Mouse (Mus musculus) brain, embryonic 18.5 days (tissue): ENCODE measurements around the gene Rapgef5.

ENCODE experiments used
- DNase-seq: peaks from one replicate; pipeline ENCODE4 v3.0.0-alpha.2; 2012; ENCODE audit warnings: low read depth, low spot score

Gene Rapgef5

DNA sequence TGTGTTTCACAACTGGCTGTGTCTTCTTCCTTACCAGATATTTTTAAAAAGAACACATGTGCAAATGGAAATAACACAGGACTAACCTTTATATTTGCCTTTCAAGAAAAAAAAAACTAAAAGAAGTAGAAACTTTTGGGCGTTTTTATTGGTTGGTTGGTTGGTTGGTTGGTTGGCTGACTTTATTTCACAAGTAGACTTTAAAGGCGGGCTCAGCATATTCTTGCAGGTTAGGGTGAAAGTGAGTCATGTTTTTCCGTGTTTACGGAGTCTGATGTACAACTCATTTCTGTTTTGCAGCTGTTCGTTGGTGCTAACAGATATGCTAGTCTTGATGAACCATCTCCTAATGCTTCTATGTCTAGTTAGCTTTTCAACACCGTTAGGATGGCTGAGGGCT lies 196.2 kb downstream of the Rapgef5 start:
- no peak for DNase-seq

DNA sequence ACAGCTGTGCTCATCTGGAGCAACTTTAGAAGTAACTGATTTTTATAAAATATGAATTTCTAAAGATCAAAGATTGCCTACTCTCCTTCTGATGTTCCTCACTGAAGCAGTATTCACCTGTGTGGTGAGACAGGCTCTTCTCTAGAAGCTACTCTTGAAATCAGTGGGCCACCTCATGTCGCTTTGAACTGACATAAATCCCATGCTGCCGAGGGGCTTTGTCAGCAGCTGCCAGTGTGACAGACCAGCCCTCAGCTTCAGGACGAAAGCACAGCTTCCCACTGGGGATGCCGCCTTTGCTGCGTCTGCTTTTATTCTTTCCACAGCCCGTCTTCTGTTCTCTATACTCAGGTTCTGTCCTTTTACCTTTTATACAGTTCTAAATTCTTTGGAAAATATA lies 197.3 kb downstream of the Rapgef5 start:
- DNase-seq = no peak

DNA sequence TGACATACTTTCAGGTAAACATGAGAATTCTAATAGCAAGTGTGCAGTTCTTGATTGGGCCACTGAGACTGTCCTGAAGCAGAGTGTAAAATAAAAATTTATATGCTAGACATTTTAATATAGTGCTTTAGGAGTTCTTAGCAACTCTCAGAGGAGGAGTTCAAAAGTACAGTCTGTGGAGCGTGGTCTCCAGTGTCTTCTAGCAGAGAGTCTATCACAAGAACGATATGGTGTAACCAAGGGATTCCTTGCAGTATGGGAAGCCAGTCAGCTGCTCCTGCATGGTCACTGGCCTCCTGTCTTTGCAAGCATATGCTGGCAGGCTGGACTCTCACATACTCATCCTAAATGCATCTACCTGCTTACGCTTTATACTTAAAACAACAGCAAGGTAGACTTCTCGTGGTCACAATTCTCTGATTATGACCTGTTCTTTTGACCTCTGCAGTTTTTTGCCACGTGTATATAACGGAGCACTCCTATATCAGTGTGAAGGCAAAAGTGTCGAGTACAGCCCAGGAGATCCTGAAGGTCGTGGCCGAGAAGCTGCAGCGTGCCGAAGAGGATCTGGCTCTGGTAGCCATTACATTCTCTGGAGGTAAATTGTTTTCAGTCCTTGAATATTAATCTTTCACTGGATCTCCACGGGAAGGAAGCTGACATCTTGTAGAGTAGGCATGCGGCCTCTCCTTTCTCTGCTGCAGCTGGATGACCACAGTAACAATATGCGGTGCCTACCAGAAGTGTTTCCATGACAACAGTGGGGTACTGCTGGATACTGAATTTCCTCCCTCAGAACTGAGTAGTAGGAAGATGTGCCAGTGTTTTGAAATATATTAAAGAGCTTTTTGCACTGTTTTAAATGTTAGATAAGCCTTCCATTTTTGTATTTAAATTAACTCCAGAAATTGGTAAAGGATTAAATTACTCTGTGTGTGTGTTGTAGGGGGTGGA lies 204.8 kb downstream of the Rapgef5 start:
- no peak for DNase-seq

DNA sequence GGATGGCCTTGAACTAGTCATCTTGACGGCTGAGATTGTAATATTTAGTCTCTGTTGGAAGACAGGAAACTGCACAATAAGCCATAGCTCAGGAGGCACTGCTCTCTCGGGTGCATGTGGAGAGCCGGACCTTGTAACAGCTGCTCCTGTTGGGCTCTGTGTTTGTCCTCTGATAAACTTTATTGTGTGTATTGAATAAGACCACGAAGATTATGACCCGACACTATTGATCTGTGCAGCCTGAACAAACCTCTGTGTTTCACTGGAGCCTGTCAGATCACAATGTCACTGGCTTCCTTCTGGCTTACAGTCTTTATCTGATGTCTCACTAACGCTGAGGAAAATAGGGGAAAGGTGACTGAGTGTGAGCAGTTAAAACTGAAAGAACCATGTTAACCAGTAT lies 205.5 kb downstream of the Rapgef5 start:
- no peak for DNase-seq

DNA sequence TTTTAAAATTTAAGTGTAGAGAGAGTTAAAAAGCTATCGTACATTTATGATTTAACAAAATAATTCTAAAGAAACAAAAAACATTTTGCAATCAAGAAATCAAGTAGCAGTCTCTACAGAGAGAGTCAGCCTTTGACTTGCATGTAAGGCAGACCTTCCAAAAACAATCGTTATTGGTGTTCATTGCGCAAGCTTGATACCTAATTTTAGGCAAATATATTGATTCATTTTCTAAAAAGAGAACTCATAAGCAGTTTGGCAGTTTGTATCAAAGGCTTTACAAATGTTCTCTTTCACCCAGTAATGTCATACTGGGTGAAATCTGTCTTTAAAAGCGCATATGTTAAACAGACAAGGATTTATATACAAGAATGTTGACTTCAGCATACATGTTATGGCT lies 208.7 kb downstream of the Rapgef5 start:
- DNase-seq = no peak

DNA sequence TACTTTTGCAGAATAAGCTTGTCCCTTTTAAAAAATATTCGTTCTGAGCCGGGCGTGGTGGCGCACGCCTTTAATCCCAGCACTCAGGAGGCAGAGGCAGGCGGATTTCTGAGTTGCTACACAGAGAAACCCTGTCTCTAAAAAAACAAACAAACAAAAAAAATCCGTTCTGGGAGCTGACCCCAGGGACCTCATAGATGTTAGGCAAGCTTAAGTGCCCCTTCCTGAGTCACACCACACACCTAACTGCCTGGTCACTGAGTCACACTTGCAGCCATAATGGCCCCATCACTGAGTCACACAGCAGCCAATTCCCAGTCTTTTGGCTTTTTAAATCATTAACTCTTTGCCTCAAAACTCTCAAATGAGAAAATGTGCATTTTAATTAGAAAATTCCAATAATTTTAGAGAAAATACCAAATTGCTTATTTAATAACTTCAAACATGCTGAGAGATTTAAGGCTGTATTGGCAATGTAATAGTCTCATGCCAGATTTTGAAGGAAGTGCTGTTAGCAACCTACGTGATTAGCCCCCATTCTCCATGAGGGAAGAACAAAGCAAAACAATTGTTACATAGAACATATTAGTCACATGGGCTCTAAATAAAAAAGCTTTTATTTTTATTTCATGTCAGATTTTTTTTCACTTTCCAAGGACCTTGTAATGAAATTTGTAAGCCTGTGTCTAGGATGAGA lies 211.3 kb downstream of the Rapgef5 start:
- DNase-seq = no peak

DNA sequence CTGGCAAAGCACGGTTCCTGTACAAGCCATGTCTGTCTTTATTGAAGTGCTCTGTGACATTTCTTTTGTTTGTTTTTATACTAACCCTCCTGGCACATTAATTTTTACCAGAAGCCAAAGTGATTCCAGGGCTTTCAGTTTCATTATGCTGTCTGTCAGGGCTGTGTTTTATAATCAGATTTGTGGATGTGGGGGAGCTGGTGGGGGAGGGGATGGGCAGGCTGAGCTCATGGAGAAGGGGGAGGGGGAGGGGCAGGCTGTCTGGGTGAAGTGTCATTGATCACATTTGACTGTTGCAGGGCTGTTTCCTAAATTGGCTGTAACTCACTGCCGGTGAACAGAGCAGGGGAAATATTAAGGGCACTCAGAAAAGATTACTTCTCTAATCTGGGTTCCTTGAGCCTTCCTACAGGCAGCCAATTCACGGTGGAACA lies 211.9 kb downstream of the Rapgef5 start:
- DNase-seq = no peak

DNA sequence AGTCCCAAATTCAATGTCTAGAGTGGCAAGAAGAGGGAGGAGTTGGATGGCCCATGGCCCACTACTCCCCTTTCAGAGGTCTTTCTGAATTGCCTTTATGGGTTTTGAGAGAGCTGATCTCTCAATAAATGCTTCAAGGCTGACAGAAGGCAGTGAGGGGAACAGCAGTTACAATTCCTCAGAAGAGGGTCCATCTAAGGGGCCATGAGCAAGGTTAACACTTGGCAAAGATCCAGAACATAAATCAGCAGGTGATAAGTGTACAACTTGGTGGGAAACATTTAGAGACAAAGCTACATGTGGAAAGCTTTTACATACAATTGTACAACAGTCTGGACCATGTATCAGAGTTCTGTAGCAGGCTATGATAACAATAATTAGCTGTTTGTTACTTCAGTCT lies 217.3 kb downstream of the Rapgef5 start:
- no peak for DNase-seq

DNA sequence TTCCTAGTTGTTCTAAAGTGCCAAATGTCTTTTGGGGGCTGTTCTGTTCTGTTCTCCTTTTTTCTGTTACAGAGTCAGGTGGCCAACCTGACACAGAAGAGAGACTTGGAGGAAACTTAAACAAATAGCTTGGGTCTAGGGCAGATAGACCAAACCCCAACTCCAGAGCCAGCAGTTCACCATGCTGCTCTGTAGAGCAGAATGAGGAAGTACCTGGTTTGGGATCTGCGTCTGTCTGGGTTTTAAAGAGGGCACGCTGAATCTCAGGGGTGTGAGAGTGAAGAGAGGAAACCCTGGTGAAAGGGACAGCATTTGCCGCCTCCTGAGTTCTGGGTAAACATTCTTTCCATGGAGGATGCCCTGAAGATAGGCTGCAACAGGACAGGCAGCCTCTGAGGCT lies 219.9 kb downstream of the Rapgef5 start:
- no peak for DNase-seq

DNA sequence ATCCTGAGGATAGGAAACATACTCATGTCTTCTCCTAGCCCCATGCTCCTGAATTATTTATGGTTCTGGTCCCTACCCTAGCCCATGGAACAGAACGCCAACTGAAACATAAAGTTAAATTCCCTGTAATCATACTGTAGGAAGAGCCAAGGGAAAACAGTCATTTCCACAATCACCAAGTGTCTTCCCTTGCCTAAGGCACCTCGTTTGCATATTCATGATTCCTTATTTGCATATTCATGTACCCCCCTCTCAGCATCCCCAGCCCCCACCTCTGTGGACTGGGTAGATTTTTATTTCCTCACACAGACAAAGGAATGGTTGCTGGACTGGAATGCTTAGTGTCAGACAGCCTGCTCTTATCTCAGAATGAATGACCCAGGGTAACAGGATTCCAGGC lies 220.6 kb downstream of the Rapgef5 start:
- no peak for DNase-seq

DNA sequence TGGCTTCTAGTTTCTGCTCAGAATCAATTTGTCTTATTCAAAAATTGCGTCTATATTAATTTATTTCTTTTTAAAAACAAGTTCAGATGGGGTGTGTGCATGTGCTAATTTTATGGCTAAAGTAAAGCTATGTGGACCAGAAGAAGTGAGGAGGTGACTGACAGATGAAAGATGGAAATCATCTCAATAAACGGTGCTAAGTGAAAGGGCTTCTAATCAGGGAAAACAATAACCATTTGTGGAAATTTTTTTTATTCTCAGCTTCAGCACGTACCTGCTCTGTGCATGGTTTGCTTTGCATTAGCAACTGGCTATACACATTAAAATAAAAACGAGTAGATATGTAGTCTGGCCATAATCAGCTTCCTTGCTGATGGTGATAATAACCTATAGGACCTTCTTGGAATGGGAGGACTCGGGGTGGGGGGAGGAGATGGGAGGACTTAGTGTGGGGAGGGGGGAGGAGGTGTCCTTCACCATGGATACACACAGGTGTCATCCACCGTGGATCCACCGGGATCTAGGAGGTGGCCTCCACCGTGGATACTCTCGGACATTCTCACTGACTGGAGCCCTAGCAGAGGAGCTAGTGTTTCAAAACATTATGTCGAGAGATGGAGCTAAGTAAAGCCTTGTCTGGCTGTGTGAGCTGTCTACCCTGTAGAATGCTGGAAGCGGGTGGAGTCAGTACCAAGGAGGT lies 221.2 kb downstream of the Rapgef5 start:
- DNase-seq = no peak

DNA sequence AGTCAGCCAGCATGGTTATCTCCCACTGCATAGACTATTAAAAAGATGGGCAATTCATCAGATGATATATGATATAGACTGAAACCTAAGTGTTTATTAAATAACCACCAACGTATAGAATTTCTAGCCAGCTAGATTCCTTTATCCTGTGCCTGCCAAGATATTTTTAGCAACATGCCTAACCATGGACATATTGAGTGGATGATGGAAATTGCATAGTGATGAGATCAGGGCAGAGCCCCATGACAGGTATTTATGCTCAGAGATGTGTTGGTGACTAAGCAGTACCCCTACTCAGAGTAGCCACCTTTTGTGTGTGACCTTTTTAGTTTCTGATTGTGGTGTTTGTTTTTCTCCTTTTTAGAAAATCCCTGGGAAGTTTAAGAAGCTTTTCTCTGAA lies 226.2 kb downstream of the Rapgef5 start:
- DNase-seq = no peak

DNA sequence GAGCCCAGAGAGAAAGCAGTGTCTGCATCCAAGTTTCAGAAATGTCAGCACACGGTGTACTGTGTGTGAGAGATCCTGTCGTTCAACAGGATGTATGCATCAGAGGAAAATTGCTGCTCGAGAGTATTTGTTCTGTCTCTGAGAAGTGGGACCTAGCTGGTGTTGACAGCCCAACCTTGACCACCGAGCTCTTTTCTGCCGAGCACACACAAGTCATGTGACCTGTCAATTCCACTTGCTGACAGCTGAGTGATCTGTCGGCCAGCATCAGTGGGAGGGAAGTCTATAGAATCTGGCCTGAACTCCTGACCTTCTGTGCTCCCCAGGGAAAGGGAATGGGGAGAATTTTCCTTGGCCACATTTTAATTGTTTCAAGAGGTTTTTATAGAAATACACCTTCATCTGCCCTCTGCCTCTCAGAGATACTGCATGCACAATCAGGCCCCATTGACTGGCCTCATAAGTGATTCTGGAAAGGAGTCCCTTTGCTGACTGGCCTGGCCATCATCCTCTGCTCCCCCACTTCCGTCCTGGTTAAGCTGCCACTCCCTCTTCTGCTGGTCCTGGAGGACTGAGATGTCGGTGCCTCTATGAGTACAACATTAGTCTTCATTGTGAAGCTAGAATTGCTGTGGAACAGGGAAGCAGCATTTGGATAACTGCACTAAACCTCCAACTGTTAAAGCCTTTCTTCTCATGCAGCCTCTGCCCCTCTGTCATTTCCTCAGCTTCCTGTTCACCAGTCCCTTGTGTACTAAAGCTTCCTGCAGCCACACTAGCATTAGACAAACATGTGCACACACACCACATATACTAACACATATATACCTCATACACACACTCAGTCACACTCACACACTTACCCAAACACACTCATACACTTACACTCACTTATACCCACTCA lies 228.6 kb downstream of the Rapgef5 start:
- DNase-seq = no peak

DNA sequence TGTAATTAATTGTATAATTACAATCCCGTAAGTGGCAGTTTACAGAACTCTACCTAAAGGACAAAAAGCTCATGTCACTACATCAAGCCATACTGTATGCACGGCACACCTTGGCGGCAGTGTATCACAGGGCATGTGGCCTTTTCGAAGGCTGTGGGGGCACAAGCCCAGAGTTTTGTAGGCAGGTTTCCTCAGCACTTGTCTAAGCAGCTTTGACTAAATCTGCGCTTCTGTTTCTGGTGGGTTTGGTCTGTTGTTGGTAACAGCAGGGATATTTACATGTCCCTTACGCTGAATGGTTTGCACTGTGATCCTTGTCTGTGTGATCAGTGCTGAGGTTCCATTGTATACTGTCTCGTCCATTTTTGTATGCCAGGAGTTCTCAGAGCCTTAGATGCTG lies 230.3 kb downstream of the Rapgef5 start:
- DNase-seq = no peak

DNA sequence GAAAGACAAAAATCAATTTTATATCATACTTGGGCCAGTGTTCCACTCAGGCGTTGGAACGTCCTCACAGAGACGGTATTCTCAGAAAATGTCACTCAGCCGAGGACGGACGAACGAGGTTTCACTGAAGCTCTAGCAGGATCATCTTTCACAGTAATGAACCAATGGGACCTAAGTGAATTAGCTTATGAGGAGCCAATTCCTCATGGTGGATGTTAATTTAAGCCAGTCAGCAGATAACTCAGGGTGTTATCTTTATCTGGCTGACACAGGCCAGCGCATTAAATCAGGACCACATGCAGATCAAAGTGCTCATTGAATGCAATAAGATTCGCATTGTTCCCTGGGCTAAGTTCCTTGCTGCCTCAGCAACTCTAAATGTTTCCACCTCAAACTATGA lies 234.8 kb downstream of the Rapgef5 start:
- no peak for DNase-seq

DNA sequence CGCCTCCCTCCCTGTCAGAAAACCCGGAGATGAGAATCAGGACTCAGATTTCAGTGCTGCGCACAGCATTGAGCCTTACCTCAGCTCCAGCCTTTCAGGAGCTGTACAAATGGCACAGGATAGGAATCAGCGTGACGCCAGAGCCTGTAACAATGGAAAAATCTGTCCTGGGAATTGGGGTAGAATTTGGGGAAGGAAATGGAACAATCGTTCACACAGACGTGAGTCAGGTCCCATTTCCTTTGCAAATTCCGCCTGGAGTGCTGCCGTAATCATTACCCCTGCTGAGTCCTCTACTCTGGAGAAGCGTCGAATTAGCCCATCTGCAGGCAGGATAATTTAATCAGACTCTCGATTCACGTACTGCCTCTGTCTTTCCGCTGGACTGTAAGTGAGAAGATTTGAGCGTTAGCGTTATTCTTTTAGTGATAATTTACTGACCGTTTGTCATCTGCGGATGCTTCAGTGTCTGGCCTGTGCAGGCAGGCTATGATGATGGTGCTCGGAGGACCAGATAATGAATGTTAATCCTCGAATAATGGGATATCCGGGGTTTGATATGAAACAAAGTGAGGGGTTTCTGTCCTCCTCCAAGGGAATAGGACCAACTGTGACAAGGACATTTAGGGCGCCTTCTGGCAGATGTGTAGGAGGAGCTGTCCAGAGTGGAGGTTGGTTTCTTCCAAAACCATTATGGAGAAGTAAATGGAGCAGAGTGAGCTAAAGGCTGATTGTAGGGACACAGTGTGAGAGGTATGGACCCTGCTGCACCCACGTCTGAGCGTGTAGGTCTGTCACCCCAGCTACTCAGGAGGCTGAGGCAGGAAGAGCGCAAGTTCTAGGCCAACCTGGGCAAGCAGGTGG lies 235.5 kb downstream of the Rapgef5 start:
- DNase-seq = no peak

DNA sequence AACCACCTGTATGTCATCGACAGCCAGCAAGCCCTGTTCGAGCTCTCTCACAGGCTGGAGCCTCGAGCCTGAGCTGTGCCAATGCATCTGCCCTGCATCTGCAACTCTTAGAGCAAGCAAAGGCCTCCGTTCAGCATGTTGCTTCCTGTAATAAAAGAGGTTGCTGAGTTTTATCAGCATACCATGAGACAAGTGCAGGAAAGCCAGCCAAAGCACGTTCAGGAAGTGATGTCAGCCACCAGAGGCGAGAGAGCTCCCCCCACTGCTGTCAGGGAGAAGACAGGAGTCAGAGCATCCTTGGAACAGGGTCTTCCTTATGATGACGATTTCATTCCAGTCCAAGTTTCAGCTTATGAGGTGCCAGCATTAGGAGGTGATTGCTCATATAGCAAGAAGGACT lies 239.7 kb downstream of the Rapgef5 start:
- DNase-seq = no peak

DNA sequence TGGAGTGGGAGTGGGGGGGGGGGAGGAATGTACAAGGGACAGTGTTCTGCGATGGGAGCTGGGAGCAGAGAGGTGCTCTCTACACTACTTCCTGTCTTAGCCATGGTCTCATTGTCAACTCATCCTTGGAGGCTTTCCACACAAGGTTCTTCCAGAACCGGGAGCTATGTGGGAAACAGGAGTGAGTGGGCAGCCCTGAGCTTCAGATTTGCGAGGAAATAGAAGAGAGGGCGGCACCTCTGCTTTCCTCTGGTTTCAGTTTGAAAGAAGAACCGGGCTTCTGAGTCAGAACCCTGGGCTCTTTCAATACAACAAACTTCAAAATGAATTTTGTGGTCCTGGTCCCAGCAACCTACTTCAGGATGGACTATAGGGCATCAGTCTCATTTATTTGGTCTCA lies 244.1 kb downstream of the Rapgef5 start:
- no peak for DNase-seq

DNA sequence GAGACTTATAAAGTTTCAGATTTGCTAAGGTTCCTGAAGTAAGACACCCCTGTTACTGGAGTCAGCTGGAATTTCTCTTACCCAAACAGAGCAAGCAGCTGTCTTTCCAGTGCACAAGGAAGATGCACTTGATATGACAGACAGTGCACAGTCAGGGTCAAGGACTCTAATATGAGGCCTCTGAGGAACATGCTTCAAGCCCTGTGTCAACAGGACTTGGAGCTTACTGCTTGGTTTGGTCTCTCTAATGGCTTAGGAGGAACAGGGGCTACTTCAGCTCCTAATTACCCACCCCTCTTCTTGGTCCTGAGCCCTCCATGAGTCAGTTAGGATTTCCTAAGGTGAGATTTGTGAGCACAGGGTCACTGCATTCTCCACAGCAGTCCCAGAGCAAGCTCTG lies 244.6 kb downstream of the Rapgef5 start:
- DNase-seq = no peak

DNA sequence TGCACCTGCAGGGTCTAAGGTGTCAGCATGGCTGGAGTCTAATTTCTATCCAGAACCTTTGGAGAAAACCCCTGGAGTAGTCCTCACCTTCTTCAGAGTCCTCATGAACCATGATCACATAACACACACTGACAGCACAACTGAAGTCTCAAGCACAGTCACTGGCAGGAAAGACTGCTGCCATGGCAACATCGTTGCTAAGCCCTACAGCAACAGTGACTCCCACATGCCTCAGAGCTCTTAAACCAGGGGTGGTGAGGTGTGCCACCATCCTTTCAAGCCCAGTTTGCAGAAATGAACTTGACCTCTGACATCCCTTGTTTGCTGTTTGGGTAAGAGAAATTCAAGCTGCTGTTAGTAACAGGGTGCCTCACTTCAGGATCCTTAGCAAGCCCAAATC lies 245.4 kb downstream of the Rapgef5 start:
- DNase-seq = peak; percentile 20
